Mouse (Mus musculus): Measurements from ENCODE around the gene Dnah5.
"Not testable (repeated sequence)": the region's sequence is repeated elsewhere in the genome, so short reads cannot be mapped to it uniquely, and the experiment has no call there.

Dnah5 gene

DNA sequence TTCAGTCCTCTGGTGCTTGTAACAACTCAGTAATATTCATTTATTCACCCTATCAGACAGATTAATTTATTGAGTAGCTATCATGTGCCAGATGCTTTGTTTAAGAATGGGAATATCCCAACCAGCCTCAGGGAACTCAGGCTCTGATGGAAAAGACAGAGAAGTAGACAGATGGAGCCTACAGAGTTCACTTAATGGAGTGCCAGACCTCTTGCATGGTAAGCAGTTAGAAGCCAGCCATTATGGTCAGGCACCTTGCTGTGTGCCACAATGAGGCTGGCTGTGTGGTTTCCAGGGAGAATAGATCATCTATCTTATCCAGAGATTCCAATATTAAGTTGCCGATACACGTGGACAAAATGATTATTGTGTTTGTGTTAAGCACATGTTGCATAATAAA, 104.3 kb downstream of the Dnah5 start:
- DNase-seq, result no peak

DNA sequence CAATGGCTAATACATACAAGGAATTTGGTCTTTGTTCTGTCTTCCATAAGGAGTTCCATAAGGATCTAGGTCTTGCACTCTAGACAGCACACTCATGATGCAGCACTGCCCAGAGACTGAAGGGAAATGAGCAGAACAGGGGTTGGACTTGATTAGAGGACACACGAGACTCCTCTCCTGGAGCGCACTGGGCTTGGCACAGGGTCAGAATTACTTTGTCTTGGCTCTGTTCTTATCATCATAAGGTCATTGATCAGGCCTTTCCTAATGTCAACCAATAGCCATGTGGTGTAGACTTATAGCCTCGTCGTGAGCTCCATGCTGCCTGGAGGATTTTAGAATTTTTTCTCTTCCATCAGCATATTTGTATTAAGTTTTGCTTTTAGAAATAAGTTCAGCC, 107.0 kb downstream of the Dnah5 start:
- no peak for DNase-seq

DNA sequence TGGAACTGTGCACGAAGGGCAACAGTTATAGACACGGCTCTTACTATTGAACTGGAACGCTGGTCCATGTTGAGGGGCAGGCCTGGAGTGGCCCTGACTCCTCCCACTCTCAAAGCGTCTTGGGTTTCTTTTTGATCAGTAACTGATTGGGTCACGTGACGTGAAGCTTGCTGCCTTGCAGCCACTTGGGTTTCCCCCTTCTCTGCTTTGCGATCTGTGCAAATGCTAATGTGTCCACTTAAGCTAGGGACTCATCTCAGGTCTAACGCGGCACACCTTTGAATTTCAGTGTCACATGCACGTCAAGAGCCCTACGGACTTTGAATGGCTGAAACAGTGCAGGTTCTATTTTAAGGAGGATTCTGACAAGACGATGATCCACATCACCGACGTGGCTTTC, 109.9 kb downstream of the Dnah5 start:
- no peak for DNase-seq

- peak; percentile 8 for DNase-seq
Measured at GRCm38 (mm10) chr15:28315812-28316528, 112.4 kb downstream of the Dnah5 start.

- DNase-seq, result no peak
Measured at GRCm38 (mm10) chr15:28322533-28322932, 119.0 kb downstream of the Dnah5 start.

- no peak for DNase-seq
Measured at GRCm38 (mm10) chr15:28326985-28327384, 123.4 kb downstream of the Dnah5 start.

DNA sequence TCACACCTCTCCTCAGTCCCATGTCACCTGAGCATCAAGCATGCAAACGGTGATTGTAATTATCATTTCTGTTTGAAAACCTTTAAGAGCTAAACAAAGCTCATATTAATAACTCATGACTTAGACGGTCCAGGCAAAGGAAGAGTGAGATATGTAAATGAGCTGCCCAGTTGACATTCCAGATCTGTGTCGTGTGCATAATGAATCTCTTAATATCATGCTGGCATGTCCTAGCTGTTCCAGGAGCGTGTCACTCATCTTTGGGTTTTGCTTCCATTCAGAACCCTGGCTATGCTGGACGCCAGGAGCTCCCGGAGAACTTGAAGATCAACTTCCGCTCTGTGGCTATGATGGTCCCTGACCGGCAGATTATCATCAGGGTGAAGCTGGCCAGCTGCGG, 123.9 kb downstream of the Dnah5 start:
- DNase-seq, result no peak

GRCm38 (mm10) chr15:28341151-28341550, 137.6 kb downstream of the Dnah5 start:
- DNase-seq, result no peak

- DNase-seq, result no peak
Measured at GRCm38 (mm10) chr15:28367561-28367960, 164.0 kb downstream of the Dnah5 start.

GRCm38 (mm10) chr15:28370431-28370830, 166.9 kb downstream of the Dnah5 start:
- DNase-seq, result no peak

DNA sequence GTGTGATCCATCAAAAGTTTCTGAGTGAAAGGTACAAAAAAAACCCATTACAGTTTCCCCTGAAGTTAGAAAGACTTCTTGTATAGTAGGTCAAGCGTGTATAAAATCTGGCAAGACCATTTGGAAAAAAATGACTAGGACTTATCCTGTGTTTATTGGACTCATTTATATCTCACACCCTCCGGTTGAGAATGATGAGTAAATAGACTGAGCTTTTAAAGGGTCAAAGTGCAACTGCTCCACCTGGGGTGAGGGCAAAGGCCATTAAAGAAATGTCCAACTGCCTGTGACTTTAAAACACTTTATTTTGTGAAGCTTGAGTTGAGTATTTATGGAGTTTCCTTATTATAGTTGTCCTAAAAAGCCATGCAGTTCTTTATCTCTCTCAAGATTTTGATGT, 168.0 kb downstream of the Dnah5 start:
- no peak for DNase-seq

- DNase-seq, result no peak
Measured at GRCm38 (mm10) chr15:28374394-28374793, 170.8 kb downstream of the Dnah5 start.

- no peak for DNase-seq
Measured at GRCm38 (mm10) chr15:28380909-28381308, 177.4 kb downstream of the Dnah5 start.

DNA sequence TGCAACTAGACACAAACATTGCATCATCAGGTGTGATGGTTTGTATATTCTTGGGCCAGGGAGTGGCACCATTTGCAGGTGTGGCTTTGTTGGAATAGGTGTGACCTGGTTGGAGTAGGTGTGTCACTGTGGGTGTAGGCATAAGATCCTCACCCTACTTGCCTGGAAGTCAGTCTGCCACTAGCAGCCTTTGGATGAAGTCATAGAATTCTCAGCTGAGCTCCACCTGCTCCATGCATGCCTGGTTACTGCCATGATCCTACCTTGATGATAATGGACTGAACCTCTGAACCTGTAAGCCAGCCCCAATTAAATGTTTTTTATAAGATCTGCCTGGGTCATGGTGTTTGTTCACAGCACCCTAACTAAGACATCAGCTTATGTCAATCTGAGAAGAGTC, 190.2 kb downstream of the Dnah5 start:
- not testable (repeated sequence) for DNase-seq

DNA sequence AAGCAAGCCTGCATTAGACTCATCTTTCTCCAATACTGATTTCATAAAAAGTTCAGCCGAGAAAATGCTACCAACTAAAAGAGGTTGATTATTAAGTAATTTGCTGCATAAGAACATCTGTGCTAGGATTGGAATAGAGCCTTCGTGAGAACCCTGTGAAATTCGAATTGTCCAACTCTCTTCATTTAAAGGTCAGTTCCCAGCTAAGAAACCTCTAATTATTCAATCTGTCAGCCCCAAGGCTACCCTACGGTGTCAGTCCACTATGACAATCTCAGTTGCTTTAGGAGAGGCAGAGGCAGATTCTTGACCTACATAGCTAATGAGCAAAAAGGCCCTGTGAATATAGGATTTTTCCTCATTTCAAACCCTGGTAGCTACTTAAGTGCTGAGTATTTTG, 191.9 kb downstream of the Dnah5 start:
- DNase-seq, result no peak

DNA sequence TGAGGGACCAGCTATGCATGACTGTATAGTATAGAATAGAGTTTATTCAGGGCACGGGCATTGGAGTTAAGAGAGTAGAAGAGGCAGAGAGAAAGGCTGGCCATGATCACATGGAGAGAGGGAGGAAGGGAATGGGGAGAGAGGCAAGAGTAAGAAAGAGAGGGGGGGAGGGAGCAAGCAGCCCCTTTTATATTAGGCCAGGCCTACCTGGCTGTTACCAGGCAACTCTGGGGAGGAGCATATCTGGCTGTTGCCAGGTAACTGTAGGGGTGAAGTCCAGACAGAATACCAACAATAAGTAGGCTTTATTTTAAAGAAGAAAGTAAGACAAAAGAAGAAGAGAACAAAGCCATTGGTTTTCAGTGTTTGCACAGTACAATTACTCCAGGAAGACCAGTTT, 194.9 kb downstream of the Dnah5 start:
- DNase-seq, result no peak

- no peak for DNase-seq
Measured at GRCm38 (mm10) chr15:28399258-28399657, 195.7 kb downstream of the Dnah5 start.

DNA sequence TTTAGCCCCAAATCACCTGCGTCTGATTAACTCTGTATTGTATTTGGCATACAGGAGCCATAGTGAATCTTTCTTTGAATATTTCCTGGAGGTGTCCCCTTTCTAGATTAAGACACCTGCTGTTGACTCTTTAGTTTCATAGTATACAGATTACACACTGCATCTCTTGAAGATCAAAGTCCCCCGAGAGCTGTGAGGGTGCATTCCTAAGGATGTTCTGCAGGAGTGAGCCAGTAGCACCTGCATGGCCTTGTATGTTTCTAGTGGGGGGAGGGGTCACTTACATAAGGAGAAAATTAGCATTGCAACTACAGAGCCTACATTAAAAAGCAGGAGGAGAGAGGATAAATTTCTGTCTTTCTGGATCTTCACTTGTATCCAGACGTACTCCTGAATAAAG, 201.1 kb downstream of the Dnah5 start:
- no peak for DNase-seq

GRCm38 (mm10) chr15:28405136-28405535, 201.6 kb downstream of the Dnah5 start:
- DNase-seq, result no peak

DNA sequence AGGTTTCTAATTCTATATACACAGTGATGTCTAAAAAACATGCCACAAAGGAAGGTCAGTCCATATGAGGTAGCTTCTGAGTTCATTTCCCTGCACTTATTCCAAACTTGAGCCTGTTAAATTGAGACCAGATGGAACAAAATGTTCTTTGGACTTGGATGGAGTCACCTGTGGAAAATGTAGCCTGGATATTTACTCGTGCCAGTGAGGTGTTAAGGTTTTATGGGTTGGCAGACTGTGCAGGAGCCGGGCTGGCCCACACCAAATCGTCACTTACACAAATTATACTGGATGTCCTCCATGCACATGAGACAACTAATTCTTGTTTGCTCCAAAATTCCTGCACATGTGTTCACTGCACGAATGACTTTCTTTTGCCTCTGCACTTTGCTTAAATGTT, 236.2 kb downstream of the Dnah5 start:
- no peak for DNase-seq

DNA sequence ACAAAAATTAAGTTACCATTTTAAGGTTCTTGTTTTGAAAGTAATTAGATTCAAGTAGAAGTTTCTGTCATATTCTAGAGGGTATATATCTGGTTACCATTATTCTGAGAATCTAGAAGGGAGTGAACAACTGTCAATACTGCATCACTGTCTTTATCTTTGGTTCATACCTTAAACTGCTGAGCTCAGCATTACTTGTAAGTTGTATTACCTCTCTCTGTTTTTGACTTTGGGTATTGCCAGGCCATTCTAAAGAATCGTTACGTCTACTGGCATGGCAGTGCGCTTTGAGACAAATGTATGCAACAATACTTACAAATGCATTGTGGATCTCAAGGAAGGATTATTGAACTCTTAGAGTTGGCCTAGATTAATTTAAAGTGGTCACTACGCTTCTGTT, 240.9 kb downstream of the Dnah5 start:
- DNase-seq, result no peak

DNA sequence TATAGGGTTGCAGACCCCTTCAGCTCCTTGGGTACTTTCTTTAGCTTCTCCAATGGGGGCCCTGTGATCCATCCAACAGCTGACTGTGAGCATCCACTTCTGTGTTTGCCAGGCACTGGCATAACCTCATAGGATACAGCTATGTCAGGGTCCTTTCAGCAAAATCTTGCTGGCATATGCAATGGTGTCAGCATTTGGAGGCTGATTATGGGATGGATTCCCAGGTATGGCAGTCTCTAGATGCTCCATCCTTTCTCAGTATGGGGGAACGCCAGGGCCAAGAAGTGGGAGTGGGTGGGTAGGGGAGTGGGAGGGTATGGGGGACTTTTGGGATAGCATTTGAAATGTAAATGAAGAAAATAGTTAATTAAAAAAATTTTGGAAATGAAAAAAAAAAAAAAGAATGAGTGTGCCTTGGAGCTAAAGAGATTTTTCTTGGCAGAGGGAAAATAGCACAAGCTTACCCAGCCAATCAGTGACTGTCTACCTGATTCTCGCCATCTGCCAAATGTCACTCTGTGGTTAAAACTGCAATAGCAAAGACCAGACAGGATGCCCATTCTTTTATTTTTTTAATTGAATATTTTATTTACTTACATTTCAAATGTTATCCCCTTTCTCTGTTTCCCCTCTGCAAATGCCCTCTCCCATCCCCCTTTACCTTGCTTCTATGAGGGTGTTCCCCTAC, 257.7 kb downstream of the Dnah5 start:
- DNase-seq, result not testable (repeated sequence)

DNA sequence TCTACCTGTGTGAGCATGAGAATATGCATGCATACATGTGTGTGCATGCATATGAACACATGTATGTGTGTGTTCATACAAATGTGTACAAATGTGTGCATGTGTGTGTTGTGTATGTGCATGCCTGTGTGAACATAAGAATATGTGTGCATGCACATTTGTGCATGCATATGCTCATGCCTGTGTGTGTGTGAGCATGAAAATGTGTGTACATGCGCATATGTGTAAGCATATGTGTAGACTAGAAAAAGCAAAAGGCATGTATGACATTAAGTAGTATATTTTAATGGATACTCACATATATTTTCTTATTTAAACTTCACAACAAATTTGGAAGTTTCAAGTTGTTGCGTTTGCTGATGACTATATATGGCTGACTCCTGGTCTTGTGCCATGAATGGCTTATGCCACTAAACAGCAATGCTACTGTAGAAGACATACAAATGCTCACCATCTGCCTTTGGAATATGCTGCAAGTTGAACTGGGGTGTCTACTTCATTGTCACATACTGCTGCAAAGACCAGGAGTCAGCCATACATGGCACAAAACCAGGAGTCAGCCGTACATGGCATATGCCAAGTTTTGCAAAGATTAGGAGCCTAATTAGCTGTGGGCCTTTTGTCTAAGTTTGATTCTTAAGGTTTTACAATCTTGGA, 263.2 kb downstream of the Dnah5 start:
- no peak for DNase-seq

DNA sequence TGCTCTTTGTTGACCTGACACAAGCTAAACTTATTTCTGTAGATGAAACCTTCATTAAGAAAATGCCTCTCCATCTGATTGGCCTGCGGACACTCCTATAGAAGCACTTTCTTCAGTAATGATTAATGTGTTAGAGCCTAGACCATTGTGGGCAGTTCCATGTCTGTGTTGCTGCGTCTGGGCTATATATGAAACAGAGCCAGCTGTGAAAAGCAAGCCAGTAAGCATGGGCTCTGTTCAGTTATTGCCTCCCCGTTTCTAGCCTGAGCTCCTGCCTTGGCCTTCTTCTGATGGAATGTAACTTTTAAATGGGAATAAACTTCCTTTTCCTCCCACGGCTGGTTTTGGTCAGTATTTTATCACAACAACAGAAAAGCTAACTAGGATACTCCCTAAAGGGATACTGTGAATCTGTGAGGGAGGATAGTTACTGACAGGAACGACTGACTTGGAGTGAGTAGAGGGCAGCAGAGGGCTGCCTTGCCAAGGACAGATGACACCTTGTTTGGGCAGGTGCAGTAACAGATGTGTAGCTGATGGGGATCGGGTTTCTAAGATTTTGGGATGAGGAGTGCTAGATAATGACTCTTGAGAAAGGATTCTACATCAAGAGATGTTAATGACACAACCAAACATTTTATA, 270.3 kb downstream of the Dnah5 start:
- no peak for DNase-seq
